Mouse (Mus musculus): Measurements from ENCODE around the gene Slc12a9. TPM values are rescaled to one million over a fixed set of nuclear protein-coding genes. Genes with fewer than 3 reads are reported as not detected.

Gene Slc12a9
- polyA plus RNA-seq, 1 experiment = 21.6 TPM

DNA sequence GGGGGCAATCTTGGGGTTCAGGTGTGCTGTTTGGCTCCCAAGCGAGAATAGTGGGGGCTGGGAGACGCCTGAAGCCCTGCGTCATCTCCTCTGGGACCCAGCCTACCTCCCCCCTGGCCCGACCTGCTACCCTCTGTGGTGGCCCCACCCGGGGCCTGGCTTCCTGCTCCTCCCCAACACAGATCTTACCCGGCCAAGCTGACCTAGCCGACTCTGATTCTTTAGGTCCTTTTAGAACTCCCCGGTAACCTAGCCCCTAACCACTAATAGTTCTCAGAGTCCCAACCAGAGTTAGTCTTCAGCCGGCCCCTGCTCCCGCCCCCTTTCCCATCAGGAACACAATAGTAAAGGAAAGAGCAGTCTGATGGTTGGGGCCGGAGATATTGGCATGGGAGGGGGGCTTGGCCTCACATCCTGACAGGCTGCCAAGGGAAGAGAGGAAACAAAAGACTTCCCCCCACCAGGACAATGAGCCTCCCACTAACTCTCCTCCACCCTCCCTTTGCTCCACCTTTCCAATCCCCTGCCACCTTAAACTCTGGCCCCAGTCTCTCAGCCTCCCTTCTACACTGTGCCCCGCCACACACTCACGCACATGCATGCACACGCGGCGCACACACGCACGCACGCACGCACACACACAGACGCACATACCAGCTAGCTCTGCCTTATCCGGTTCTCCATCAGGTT, 6.0 kb upstream of the Slc12a9 start:
- H3K27me3 ChIP-seq (replicated peaks; ENCODE audit: control insufficient read depth, insufficient read depth, low read length) = no peaks in the 10 kb centered on the region
- peak overlapping the region; percentile 96 for H3K27ac ChIP-seq (ENCODE audit: insufficient read depth, low read depth, low read length)
- peak overlapping the region; percentile 80 for H3K4me3 ChIP-seq (ENCODE audit: insufficient read depth, low read depth, low read length)
- 26% methylated on average over 22 of the region's 22 CpGs for WGBS
- no peak for TF ChIP-seq CTCF (conservative IDR thresholded peaks at IDR 0.05; ENCODE audit: insufficient read depth, insufficient read length, low read depth, low read length)
- TF ChIP-seq POLR2A (IDR thresholded peaks at IDR 0.05; ENCODE audit: low read depth, low read length) = no peak
- DNase-seq = peak; percentile 84
- H3K4me1 ChIP-seq (ENCODE audit: control insufficient read depth, insufficient read depth, low read length) = peaks cover 10% of the 10 kb centered on the region; the same call in 1 of the 2 replicates
- no peaks in the 10 kb centered on the region for H3K36me3 ChIP-seq (ENCODE audit: control insufficient read depth, insufficient read depth, low read length)

- DNase-seq = peak; percentile 85
- WGBS = 2% methylated on average over 11 of the region's 11 CpGs
These were observed 5.4 kb upstream of the Slc12a9 start for GRCm38 (mm10) chr5:137338663-137339289.

GRCm38 (mm10) chr5:137338256-137338655, 4.9 kb upstream of the Slc12a9 start:
- TF ChIP-seq POLR2A (IDR thresholded peaks at IDR 0.05; ENCODE audit: low read depth, low read length) = peak; percentile 69
- no peak for TF ChIP-seq CTCF (conservative IDR thresholded peaks at IDR 0.05; ENCODE audit: insufficient read depth, insufficient read length, low read depth, low read length)
- no peaks in the 10 kb centered on the region for H3K36me3 ChIP-seq (ENCODE audit: control insufficient read depth, insufficient read depth, low read length)
- WGBS = under 1% methylated on average over 19 of the region's 19 CpGs
- H3K27ac ChIP-seq (ENCODE audit: insufficient read depth, low read depth, low read length) = peak overlapping the region; percentile 96
- peak; percentile 96 for DNase-seq
- H3K27me3 ChIP-seq (replicated peaks; ENCODE audit: control insufficient read depth, insufficient read depth, low read length) = no peaks in the 10 kb centered on the region
- peak overlapping the region; percentile 80 for H3K4me3 ChIP-seq (ENCODE audit: insufficient read depth, low read depth, low read length)
- H3K4me1 ChIP-seq (ENCODE audit: control insufficient read depth, insufficient read depth, low read length) = peaks cover 10% of the 10 kb centered on the region; the same call in 1 of the 2 replicates

More at GRCm38 (mm10) chr5:137338663-137339289, 5.4 kb upstream of the Slc12a9 start:
- Histone ChIP-seq H3K36me3 (ENCODE audit: control insufficient read depth, insufficient read depth, low read length) (no peaks in the 10 kb centered on the region), H3K4me3 (ENCODE audit: insufficient read depth, low read depth, low read length) (peak overlapping the region; percentile 80), H3K27ac (ENCODE audit: insufficient read depth, low read depth, low read length) (peak overlapping the region; percentile 96), H3K27me3 (replicated peaks; ENCODE audit: control insufficient read depth, insufficient read depth, low read length) (no peaks in the 10 kb centered on the region), H3K4me1 (ENCODE audit: control insufficient read depth, insufficient read depth, low read length) (peaks cover 10% of the 10 kb centered on the region; the same call in 1 of the 2 replicates)
- TF ChIP-seq POLR2A (IDR thresholded peaks at IDR 0.05; ENCODE audit: low read depth, low read length) = no peak
- no peak for TF ChIP-seq CTCF (conservative IDR thresholded peaks at IDR 0.05; ENCODE audit: insufficient read depth, insufficient read length, low read depth, low read length)

GRCm38 (mm10) chr5:137337190-137337589, 3.8 kb upstream of the Slc12a9 start:
- H3K27ac ChIP-seq (ENCODE audit: insufficient read depth, low read depth, low read length) = no peak overlapping the region
- DNase-seq = no peak
- H3K36me3 ChIP-seq (ENCODE audit: control insufficient read depth, insufficient read depth, low read length) = no peaks in the 10 kb centered on the region
- no peak for TF ChIP-seq CTCF (conservative IDR thresholded peaks at IDR 0.05; ENCODE audit: insufficient read depth, insufficient read length, low read depth, low read length)
- no peak for TF ChIP-seq POLR2A (IDR thresholded peaks at IDR 0.05; ENCODE audit: low read depth, low read length)
- no peak overlapping the region for H3K4me3 ChIP-seq (ENCODE audit: insufficient read depth, low read depth, low read length)
- H3K27me3 ChIP-seq (replicated peaks; ENCODE audit: control insufficient read depth, insufficient read depth, low read length) = no peaks in the 10 kb centered on the region
- WGBS = 45% methylated on average over 8 of the region's 8 CpGs
- peaks cover 10% of the 10 kb centered on the region; the same call in 1 of the 2 replicates for H3K4me1 ChIP-seq (ENCODE audit: control insufficient read depth, insufficient read depth, low read length)

GRCm38 (mm10) chr5:137335066-137335465, 1.7 kb upstream of the Slc12a9 start:
- no peaks in the 10 kb centered on the region for H3K27me3 ChIP-seq (replicated peaks; ENCODE audit: control insufficient read depth, insufficient read depth, low read length)
- 76% methylated on average over 6 of the region's 6 CpGs for WGBS
- peaks cover 10% of the 10 kb centered on the region; the same call in 1 of the 2 replicates for H3K4me1 ChIP-seq (ENCODE audit: control insufficient read depth, insufficient read depth, low read length)
- TF ChIP-seq POLR2A (IDR thresholded peaks at IDR 0.05; ENCODE audit: low read depth, low read length) (no peak), CTCF (conservative IDR thresholded peaks at IDR 0.05; ENCODE audit: insufficient read depth, insufficient read length, low read depth, low read length) (no peak)
- H3K36me3 ChIP-seq (ENCODE audit: control insufficient read depth, insufficient read depth, low read length) = no peaks in the 10 kb centered on the region
- no peak overlapping the region for H3K27ac ChIP-seq (ENCODE audit: insufficient read depth, low read depth, low read length)
- H3K4me3 ChIP-seq (ENCODE audit: insufficient read depth, low read depth, low read length) = no peak overlapping the region
- no peak for DNase-seq

DNA sequence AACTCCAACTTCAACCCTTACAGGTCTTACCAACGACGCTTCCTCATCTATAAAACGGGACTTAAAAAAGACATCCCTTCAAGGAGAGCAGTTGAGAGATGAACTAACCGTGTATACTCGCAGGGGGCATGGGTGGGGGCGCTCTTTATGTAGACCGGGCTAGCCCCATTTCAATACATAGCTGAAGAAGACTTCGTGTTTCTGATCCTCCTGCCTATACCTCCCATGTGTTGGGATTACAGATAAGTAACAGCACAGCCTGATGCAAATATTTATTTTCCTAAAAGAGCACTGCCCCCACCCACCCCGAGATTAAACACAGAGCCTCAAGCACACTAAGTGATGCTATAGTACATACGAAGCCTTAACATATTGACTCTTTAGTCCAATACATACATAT, 920 bp upstream of the Slc12a9 start:
- TF ChIP-seq POLR2A (IDR thresholded peaks at IDR 0.05; ENCODE audit: low read depth, low read length) = no peak
- TF ChIP-seq CTCF (conservative IDR thresholded peaks at IDR 0.05; ENCODE audit: insufficient read depth, insufficient read length, low read depth, low read length) = no peak
- Histone ChIP-seq H3K36me3 (ENCODE audit: control insufficient read depth, insufficient read depth, low read length) (no peaks in the 10 kb centered on the region), H3K27me3 (replicated peaks; ENCODE audit: control insufficient read depth, insufficient read depth, low read length) (no peaks in the 10 kb centered on the region), H3K27ac (ENCODE audit: insufficient read depth, low read depth, low read length) (no peak overlapping the region), H3K4me1 (ENCODE audit: control insufficient read depth, insufficient read depth, low read length) (peaks cover 7% of the 10 kb centered on the region; the same call in 1 of the 2 replicates), H3K4me3 (ENCODE audit: insufficient read depth, low read depth, low read length) (no peak overlapping the region)
- 49% methylated on average over 10 of the region's 10 CpGs for WGBS
- DNase-seq = no peak

DNA sequence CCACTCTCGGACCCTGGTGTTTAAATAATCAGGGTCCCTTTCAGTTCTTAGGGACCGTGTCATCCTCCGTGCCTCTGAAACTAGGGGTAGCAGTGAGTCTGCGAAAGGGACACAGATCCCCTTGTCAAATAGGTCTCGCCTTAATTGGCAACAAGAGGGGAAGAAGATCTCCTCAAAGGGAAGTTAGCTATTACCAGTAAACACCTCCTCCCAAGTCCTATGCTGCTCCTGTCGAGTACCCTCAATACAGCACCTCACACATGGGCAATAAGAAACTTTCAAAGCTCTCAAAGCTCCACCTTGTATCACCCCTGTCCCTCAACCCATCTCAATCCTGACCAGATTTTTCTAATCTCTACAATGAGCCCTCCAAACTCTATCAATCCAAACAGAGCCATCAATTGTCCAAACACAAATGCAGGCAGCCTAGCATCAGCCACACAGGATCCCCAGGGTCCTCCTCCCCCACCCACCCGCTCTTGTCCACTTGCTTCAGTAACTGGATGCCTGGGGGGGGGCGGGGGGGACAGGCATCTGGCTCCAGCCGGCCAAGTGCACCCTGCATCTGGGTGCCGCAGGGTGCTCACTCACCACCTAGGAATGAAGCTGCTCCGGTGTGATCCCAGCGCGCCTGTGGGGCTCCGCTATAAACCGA, 413 bp downstream of the Slc12a9 start:
- DNase-seq = no peak
- no peak overlapping the region for H3K27ac ChIP-seq (ENCODE audit: insufficient read depth, low read depth, low read length)
- WGBS = 17% methylated on average over 15 of the region's 15 CpGs

More for the DNA sequence above, 413 bp downstream of the Slc12a9 start:
- H3K27me3 ChIP-seq (replicated peaks; ENCODE audit: control insufficient read depth, insufficient read depth, low read length) = no peaks in the 10 kb centered on the region
- no peaks in the 10 kb centered on the region for H3K36me3 ChIP-seq (ENCODE audit: control insufficient read depth, insufficient read depth, low read length)
- peak overlapping the region; percentile 87 for H3K4me3 ChIP-seq (ENCODE audit: insufficient read depth, low read depth, low read length)
- peaks cover 7% of the 10 kb centered on the region; the same call in 1 of the 2 replicates for H3K4me1 ChIP-seq (ENCODE audit: control insufficient read depth, insufficient read depth, low read length)
- no peak for TF ChIP-seq POLR2A (IDR thresholded peaks at IDR 0.05; ENCODE audit: low read depth, low read length)
- no peak for TF ChIP-seq CTCF (conservative IDR thresholded peaks at IDR 0.05; ENCODE audit: insufficient read depth, insufficient read length, low read depth, low read length)
